Mouse (Mus musculus) erythroblast, embryonic 14.5 days (primary cell): ENCODE data around the gene Obsl1. TPM values are rescaled to one million over a fixed set of nuclear protein-coding genes. Genes with fewer than 3 reads are reported as not detected.
A peak's percentile ranks its signal among the peaks of the same experiment; 100 is the strongest.

Source experiments
- H3K27me3 ChIP-seq: 2 replicates; pipeline ENCODE4 v1.6.1; 2012; ENCODE audit warnings: inconsistent platforms; ENCODE audit not compliant: control insufficient read depth
- H3K36me3 ChIP-seq: 2 replicates; pipeline ENCODE4 v1.6.1; 2012; ENCODE audit warnings: mild to moderate bottlenecking, inconsistent platforms; ENCODE audit not compliant: control insufficient read depth
- H3K4me1 ChIP-seq: 2 replicates; pipeline ENCODE4 v1.6.1; 2012; ENCODE audit warnings: inconsistent platforms; ENCODE audit not compliant: control insufficient read depth
- H3K4me3 ChIP-seq: replicated peaks from 2 replicates; pipeline ENCODE3; 2012; ENCODE audit warnings: moderate library complexity, mild to moderate bottlenecking, inconsistent platforms
- H3K9me3 ChIP-seq: 2 replicates; pipeline ENCODE4 v1.6.1; 2012; ENCODE audit warnings: low read length, inconsistent platforms, mixed read lengths; ENCODE audit not compliant: control insufficient read depth
- GATA1 ChIP-seq: IDR thresholded peaks from 2 replicates; pipeline ENCODE4 v1.6.1; 2012; ENCODE audit warnings: low read length, inconsistent platforms, mixed read lengths
- TAL1 ChIP-seq: IDR thresholded peaks from 3 replicates; pipeline ENCODE4 v1.6.1; 2012; ENCODE audit warnings: low read length, inconsistent platforms, mixed read lengths
- polyA plus RNA-seq: library from polyadenylated mRNA; stranded (reverse); fragments of >175 nt; gene quantifications from 2 replicates; pipeline ENCODE4 v1.2.3, GENCODE M21; 2012

Obsl1 gene
- polyA plus RNA-seq, 1 experiment = 0.12 TPM

DNA sequence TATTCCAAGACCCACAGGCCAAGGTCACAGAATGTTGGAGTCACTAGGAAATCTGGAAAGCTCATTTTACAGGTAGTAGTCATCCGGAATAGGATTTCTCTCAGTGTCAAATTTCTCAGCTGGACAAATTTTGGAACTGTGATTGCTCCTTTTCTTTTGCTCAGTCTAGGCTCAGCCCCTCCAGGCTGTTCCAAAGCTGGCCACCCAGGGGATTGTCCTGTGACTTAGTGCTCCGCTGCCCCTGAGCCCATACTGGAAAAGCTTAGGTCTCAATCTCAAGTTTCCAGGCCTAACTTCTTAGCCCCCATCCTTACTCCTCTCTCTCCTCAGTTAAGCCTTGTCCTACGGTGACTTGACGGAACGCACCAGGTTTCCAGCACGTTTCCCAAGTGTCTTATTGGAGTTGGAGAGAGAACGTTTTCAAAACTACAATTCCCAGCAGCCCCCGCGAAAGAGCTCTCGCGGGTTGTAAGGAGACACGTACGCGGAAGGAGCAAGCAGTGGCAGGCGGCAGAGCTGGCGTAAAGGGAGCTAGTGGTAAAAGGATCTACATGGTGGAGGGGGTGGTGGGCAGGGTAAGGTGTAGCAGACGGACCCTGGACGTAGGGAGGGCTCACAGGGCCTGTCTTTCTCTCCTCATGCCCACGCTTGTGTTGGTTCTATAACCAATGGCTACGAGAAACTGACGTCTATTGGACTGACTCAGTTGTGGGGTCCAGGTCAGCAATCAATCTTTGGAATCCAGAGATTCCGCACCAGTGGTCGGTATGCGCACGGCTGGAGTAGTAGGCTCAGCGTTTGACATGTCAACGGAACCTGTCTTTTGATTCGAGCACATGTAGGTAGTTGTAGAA lies 70.5 kb downstream of the Obsl1 start, which contains the start of gene Gmppa:
Gmppa (plus strand) TSS at position 456 of the 854 bp plus-strand sequence.
- Histone ChIP-seq H3K9me3 (no peaks in the 10 kb centered on the region), H3K27me3 (peaks cover 11% of the 10 kb centered on the region), H3K4me1 (peaks cover 17% of the 10 kb centered on the region), H3K36me3 (peaks cover 18% of the 10 kb centered on the region), H3K4me3 (peak within 1 kb of the TSS; percentile 76)
- TF ChIP-seq GATA1 = no peak
- no peak for TF ChIP-seq TAL1

Other genes starting within 250 kb of the Obsl1 start
- gene Ptprn, start 241.9 kb downstream of the Obsl1 start, polyA plus RNA-seq = not detected in 2 replicates
- not detected in 2 replicates for gene Resp18, start 228.0 kb downstream of the Obsl1 start, polyA plus RNA-seq
- gene Dnpep, start 188.5 kb downstream of the Obsl1 start, polyA plus RNA-seq = 3.7 and 4.8 TPM in 2 replicates
- 0.03 and 0.12 TPM in 2 replicates for gene Des, start 146.1 kb downstream of the Obsl1 start, polyA plus RNA-seq
- 0.10 and 0.18 TPM in 2 replicates for gene Speg, start 131.2 kb downstream of the Obsl1 start, polyA plus RNA-seq
- gene Gmppa, start 70.5 kb downstream of the Obsl1 start, polyA plus RNA-seq = 11.6 and 12.7 TPM in 2 replicates
- 0.02 TPM in 1 of 2 replicates, not detected in the other for gene Asic4, start 56.0 kb downstream of the Obsl1 start, polyA plus RNA-seq
- gene Chpf, start 27.1 kb downstream of the Obsl1 start, polyA plus RNA-seq = 0.26 and 0.30 TPM in 2 replicates
- gene Tmem198, start 26.9 kb downstream of the Obsl1 start, polyA plus RNA-seq = 0.04 and 0.13 TPM in 2 replicates
- not detected in 2 replicates for gene Inha, start 625 bp upstream of the Obsl1 start, polyA plus RNA-seq
- gene Stk11ip, start 15.1 kb upstream of the Obsl1 start, polyA plus RNA-seq = 3.3 and 5.1 TPM in 2 replicates
- 0.01 TPM in 1 of 2 replicates, not detected in the other for gene Slc4a3, start 39.8 kb upstream of the Obsl1 start, polyA plus RNA-seq